Comparison of ENCODE assay signal across 19 mouse cellular contexts in the genomic region with DNA sequence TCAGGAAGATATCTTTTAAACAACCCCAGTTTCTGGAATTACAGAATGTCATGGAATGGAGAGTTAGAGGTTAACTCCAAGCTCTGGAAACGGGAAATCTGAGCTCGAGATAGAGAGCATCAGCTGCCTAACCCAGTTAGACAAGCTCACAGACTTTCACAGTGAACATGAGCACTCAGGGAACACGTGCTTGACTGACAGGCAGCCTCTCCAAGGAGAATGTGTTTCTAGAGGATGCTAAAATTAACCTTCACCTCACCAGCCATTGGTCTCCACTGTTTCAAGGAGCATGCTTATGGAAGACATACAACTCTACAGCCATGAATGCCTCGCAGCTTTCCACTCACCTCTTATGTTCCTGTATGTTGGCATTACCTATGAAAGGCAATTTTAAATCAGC.
DNase-seq lines count a peak whose midpoint lies in the region; ATAC-seq and TF ChIP-seq lines count a peak whose summit lies in the region.
"Had no signal": no experiment of that assay in that cellular context is flagged by ENCODE, and none has a peak within 500 bp of the region (broad histone marks: within the 10 kb centered on the region; RNA-seq: fewer than 3 reads in every experiment).

No protein-coding gene starts in this region.

- no peak overlapping the region for H3K4me3 ChIP-seq in gastrocnemius, adult 2 months
- H3K4me3 ChIP-seq in heart, embryonic 10.5 days: no peak overlapping the region
- no peak overlapping the region for H3K4me3 ChIP-seq in heart, postnatal 0 days (ENCODE audit: low read depth, low read length)
- H3K4me3 ChIP-seq: erythroblast, embryonic 14.5 days; limb, embryonic 15.5 days; liver, embryonic 15.5 days had no signal

- ATAC-seq in heart, postnatal 0 days (ENCODE audit: insufficient read depth, low read depth): peak; percentile 69
- ATAC-seq: forebrain, embryonic 14.5 days; lung, postnatal 0 days had no signal

- peaks cover 42% of the 10 kb centered on the region for H3K4me1 ChIP-seq in heart, embryonic 10.5 days
- peaks cover 40% of the 10 kb centered on the region for H3K4me1 ChIP-seq in heart, postnatal 0 days (ENCODE audit: control insufficient read depth, insufficient read depth)
- H3K4me1 ChIP-seq: liver, embryonic 15.5 days had no signal

- H3K27me3 ChIP-seq in heart, embryonic 10.5 days (ENCODE audit: insufficient read depth, poor library complexity, severe bottlenecking): no peaks in the 10 kb centered on the region
- no peaks in the 10 kb centered on the region for H3K27me3 ChIP-seq in heart, postnatal 0 days (ENCODE audit: control insufficient read depth, insufficient read depth, low read length)
- H3K27me3 ChIP-seq: limb, embryonic 15.5 days; liver, embryonic 15.5 days had no signal

- H3K4me2 ChIP-seq in heart, postnatal 0 days (ENCODE audit: low read depth, low read length): no peak overlapping the region
- H3K4me2 ChIP-seq: hindbrain, embryonic 14.5 days; limb, embryonic 15.5 days; liver, embryonic 15.5 days had no signal

- WGBS in heart, embryonic 10.5 days: 22% methylated on average over 4 of the region's 4 CpGs
- WGBS in heart, postnatal 0 days: 23% methylated on average over 4 of the region's 4 CpGs

- intact Hi-C loops in gastrocnemius, adult 2 months (cut with DNase I): no loop called here
- intact Hi-C loops in gastrocnemius, postnatal 14 days (cut with DNase I; ENCODE audit: low total_unique reads): no loop called here

- no peak for TF ChIP-seq EP300 in heart, postnatal 0 days (IDR thresholded peaks at IDR 0.05; ENCODE audit: low read depth)

- no peaks in the 10 kb centered on the region for H3K9me3 ChIP-seq in heart, embryonic 10.5 days
- no peaks in the 10 kb centered on the region for H3K9me3 ChIP-seq in heart, postnatal 0 days (replicated peaks; ENCODE audit: control insufficient read depth, low read length)
- H3K9me3 ChIP-seq: limb, embryonic 15.5 days; liver, embryonic 15.5 days had no signal

- DNase-seq in gastrocnemius, adult 2 months: peak; percentile 33
- no peak for DNase-seq in gastrocnemius, postnatal 14 days
- DNase-seq in brain, adult 2 months (ENCODE audit: low read depth, low spot score): peak; percentile 18
- peak; percentile 85 for DNase-seq in heart, embryonic 10.5 days (ENCODE audit: low spot score)
- peak; percentile 85 for DNase-seq in heart, postnatal 0 days (ENCODE audit: low spot score)
- DNase-seq in adrenal gland, postnatal 36 days: no peak
- DNase-seq in spleen, adult 18-20 months: no peak
- DNase-seq: cerebellum, adult 8-10 months; kidney, adult 9 months; kidney, postnatal 25 days; retina, postnatal 1 day; right cerebral cortex, postnatal 4 days; thymus, postnatal 4 days had no signal

- no peaks in the 10 kb centered on the region for H3K36me3 ChIP-seq in heart, embryonic 10.5 days
- no peaks in the 10 kb centered on the region for H3K36me3 ChIP-seq in heart, postnatal 0 days (replicated peaks; ENCODE audit: control insufficient read depth, insufficient read depth, low read length)
- H3K36me3 ChIP-seq: limb, embryonic 15.5 days; liver, embryonic 15.5 days had no signal

- H3K27ac ChIP-seq in gastrocnemius, adult 2 months: no peak overlapping the region
- peak overlapping the region; percentile 72 for H3K27ac ChIP-seq in heart, embryonic 10.5 days
- H3K27ac ChIP-seq in heart, postnatal 0 days (ENCODE audit: low read depth): peak overlapping the region; percentile 22
- H3K27ac ChIP-seq: hindbrain, embryonic 14.5 days; limb, embryonic 15.5 days; liver, embryonic 15.5 days had no signal

- TF ChIP-seq CTCF in gastrocnemius, adult 2 months (IDR thresholded peaks at IDR 0.05): no peak
- no peak for TF ChIP-seq CTCF in heart, postnatal 0 days (IDR thresholded peaks at IDR 0.05; ENCODE audit: low read depth)

- H3K9ac ChIP-seq in heart, postnatal 0 days (replicated peaks; ENCODE audit: low read depth, low read length): no peak overlapping the region
- H3K9ac ChIP-seq: hindbrain, embryonic 14.5 days; limb, embryonic 15.5 days; liver, embryonic 15.5 days had no signal

Comparison
In these comparisons a context has a peak if more than half of its experiments do, and no peak if none do; other contexts are left out.
1. DNase-seq: peak in gastrocnemius, adult 2 months (single experiment), brain, adult 2 months (single experiment), heart, embryonic 10.5 days (single experiment) and heart, postnatal 0 days (single experiment); none in gastrocnemius, postnatal 14 days (single experiment), adrenal gland, postnatal 36 days (0 of 2) and spleen, adult 18-20 months (0 of 2).